Mouse (Mus musculus) adrenal gland, adult 8-10 months (tissue): ENCODE data around the gene Muc2. TPM values are rescaled to one million over a fixed set of nuclear protein-coding genes. Genes with fewer than 3 reads are reported as not detected.
A peak's percentile ranks its signal among the peaks of the same experiment; 100 is the strongest.
"Not testable (repeated sequence)": the region's sequence is repeated elsewhere in the genome, so short reads cannot be mapped to it uniquely, and the experiment has no call there.

ENCODE experiments used
- DNase-seq: peaks from one replicate; pipeline ENCODE4 v3.0.0; 2022
- total RNA-seq, 4 experiments: library from RNA; stranded (reverse); gene quantifications; 2 replicates each; pipeline ENCODE4 v1.2.4; 2022

Muc2 gene
- total RNA-seq: 1 to 10 TPM in 2 of 4 experiments, under 1 TPM in 2; 0.24 to 2.2 (median 0.81) TPM

- no peak for DNase-seq
These were observed at the start of gene Muc2 for GRCm38 (mm10) chr7:141690040-141690439. TSS of gene Muc2 (plus strand) at chr7:141690340.

GRCm38 (mm10) chr7:141642375-141642774, 47.8 kb upstream of the Muc2 start:
- DNase-seq: no peak

GRCm38 (mm10) chr7:141643160-141643559, 47.0 kb upstream of the Muc2 start:
- DNase-seq: no peak

- DNase-seq: no peak
These were observed 43.1 kb upstream of the Muc2 start for GRCm38 (mm10) chr7:141647083-141647482.

GRCm38 (mm10) chr7:141647815-141648214, 42.3 kb upstream of the Muc2 start:
- no peak for DNase-seq

- no peak for DNase-seq
These were observed 37.9 kb upstream of the Muc2 start for GRCm38 (mm10) chr7:141652191-141652590.

- no peak for DNase-seq
These were observed 29.8 kb upstream of the Muc2 start for GRCm38 (mm10) chr7:141660346-141660745.

- no peak for DNase-seq
These were observed 28.7 kb upstream of the Muc2 start for GRCm38 (mm10) chr7:141661481-141661880.

GRCm38 (mm10) chr7:141662223-141662622, 27.9 kb upstream of the Muc2 start:
- DNase-seq: no peak

GRCm38 (mm10) chr7:141666190-141666589, 23.9 kb upstream of the Muc2 start:
- DNase-seq: peak; percentile 14

GRCm38 (mm10) chr7:141669097-141669496, 21.0 kb upstream of the Muc2 start:
- not testable (repeated sequence) for DNase-seq

- DNase-seq: no peak
These were observed 19.1 kb upstream of the Muc2 start for GRCm38 (mm10) chr7:141670999-141671398.

- no peak for DNase-seq
These were observed 18.4 kb upstream of the Muc2 start for GRCm38 (mm10) chr7:141671626-141672291.

- DNase-seq: no peak
These were observed 11.2 kb upstream of the Muc2 start for GRCm38 (mm10) chr7:141678922-141679321.

- no peak for DNase-seq
These were observed 2.8 kb upstream of the Muc2 start for GRCm38 (mm10) chr7:141687330-141687729.

- no peak for DNase-seq
These were observed 3.6 kb downstream of the Muc2 start for GRCm38 (mm10) chr7:141693591-141694273.

GRCm38 (mm10) chr7:141694274-141694639, 4.1 kb downstream of the Muc2 start:
- DNase-seq: no peak

GRCm38 (mm10) chr7:141696538-141696937, 6.4 kb downstream of the Muc2 start:
- no peak for DNase-seq

GRCm38 (mm10) chr7:141699556-141700220, 9.5 kb downstream of the Muc2 start:
- no peak for DNase-seq

- no peak for DNase-seq
These were observed 57.4 kb downstream of the Muc2 start for GRCm38 (mm10) chr7:141747451-141748100.

- no peak for DNase-seq
These were observed 62.4 kb downstream of the Muc2 start for GRCm38 (mm10) chr7:141752513-141752912.

GRCm38 (mm10) chr7:141755831-141756230, 65.7 kb downstream of the Muc2 start:
- peak; percentile 49 for DNase-seq

GRCm38 (mm10) chr7:141758291-141758690, 68.2 kb downstream of the Muc2 start:
- DNase-seq: peak; percentile 22
